Mouse (Mus musculus) liver, embryonic 14.5 days (tissue): ENCODE results near the gene Lca5.

Source experiments
- CTCF ChIP-seq: IDR thresholded peaks from 2 replicates; pipeline ENCODE4 v1.5.1; 2016; ENCODE audit warnings: antibody characterized with exemption, low read depth, control low read depth
- EP300 ChIP-seq: IDR thresholded peaks from 2 replicates; pipeline ENCODE4 v1.6.1; 2016; ENCODE audit warnings: antibody characterized with exemption, low read depth

GRCm38 (mm10) chr9:83351171-83351570 lies 89.8 kb downstream of the Lca5 start:
- TF ChIP-seq CTCF (no peak), EP300 (no peak)
